Mouse (Mus musculus) heart, embryonic 15.5 days (tissue): Measurements from ENCODE around the gene Zic3. TPM values are rescaled to one million over a fixed set of nuclear protein-coding genes. Genes with fewer than 3 reads are reported as not detected.

ENCODE experiments used
- ATAC-seq: fragments of 200-750 bp; cut with Nextera tagmentation; replicated peaks from 2 replicates; pipeline ENCODE4 v1.8.0; 2017; ENCODE audit warnings: low read depth, moderate TSS enrichment; ENCODE audit not compliant: insufficient number of reproducible peaks, insufficient read depth, low FRiP score
- H3K27ac ChIP-seq: fragments of 300-500 bp; sonication (generic); 2 replicates; pipeline ENCODE4 v1.5.1; 2015; ENCODE audit warnings: mild to moderate bottlenecking, inconsistent platforms
- H3K27me3 ChIP-seq: fragments of 300-500 bp; sonication (generic); 2 replicates; pipeline ENCODE4 v1.6.1; 2015; ENCODE audit warnings: inconsistent platforms
- H3K36me3 ChIP-seq: fragments of 300-500 bp; sonication (generic); 2 replicates; pipeline ENCODE4 v1.6.1; 2015; ENCODE audit warnings: mild to moderate bottlenecking, inconsistent platforms
- H3K4me1 ChIP-seq: fragments of 300-500 bp; sonication (generic); replicated peaks from 2 replicates; pipeline ENCODE4 v1.6.1; 2015; ENCODE audit warnings: inconsistent platforms
- H3K4me2 ChIP-seq: fragments of 300-500 bp; sonication (generic); 2 replicates; pipeline ENCODE4 v1.6.1; 2015; ENCODE audit warnings: inconsistent platforms, mild to moderate bottlenecking, moderate library complexity
- H3K4me3 ChIP-seq: fragments of 300-500 bp; sonication (generic); 2 replicates; pipeline ENCODE4 v1.5.1; 2015; ENCODE audit warnings: mild to moderate bottlenecking, inconsistent platforms
- H3K9ac ChIP-seq: fragments of 300-500 bp; sonication (generic); 2 replicates; pipeline ENCODE4 v1.6.1; 2015; ENCODE audit warnings: mild to moderate bottlenecking, inconsistent platforms
- H3K9me3 ChIP-seq: fragments of 300-500 bp; sonication (generic); replicated peaks from 2 replicates; pipeline ENCODE4 v1.6.1; 2016; ENCODE audit warnings: inconsistent platforms
- WGBS: fragments of 180-500 bp; shearing (Covaris S2); methylation state at CpG from one replicate; pipeline ENCODE4 v1.1.7; 2015; ENCODE audit warnings: mixed read lengths; 5-methylcytosine and 5-hydroxymethylcytosine counted together
- polyA plus RNA-seq: library from polyadenylated mRNA; unstranded; fragments of >200 nt; fragmentation: Nextera tagmentation; extraction: Ambion mirVana; gene quantifications from 2 replicates; pipeline ENCODE4 v1.2.1, GENCODE M21; 2015

Gene Zic3
- polyA plus RNA-seq, 1 experiment from 2014 or later: 0.11 TPM

DNA sequence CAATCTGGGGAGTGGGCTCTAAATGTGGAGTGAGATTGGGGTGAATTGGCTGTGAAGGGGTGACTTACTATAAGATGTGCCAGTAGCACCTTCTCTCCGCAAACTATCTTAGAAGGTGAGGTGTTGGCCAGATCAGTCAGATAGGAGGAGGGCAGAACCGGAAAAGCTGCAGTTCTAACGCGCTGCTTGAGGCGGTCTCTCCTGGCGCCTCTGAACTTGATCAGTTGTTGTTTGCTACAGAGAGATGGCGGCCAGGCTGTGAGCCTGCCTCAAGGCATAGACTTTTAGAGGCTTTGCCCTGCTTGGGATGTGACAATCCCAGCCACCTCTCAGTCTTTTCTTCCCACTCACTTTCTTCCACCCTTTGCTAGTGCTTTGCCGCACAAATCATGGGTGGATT, 6.4 kb downstream of the Zic3 start:
- no peak overlapping the region for H3K4me2 ChIP-seq
- peaks cover 10% of the 10 kb centered on the region for H3K4me1 ChIP-seq
- H3K36me3 ChIP-seq: no peaks in the 10 kb centered on the region
- H3K27ac ChIP-seq: no peak overlapping the region
- no peak overlapping the region for H3K9ac ChIP-seq
- H3K4me3 ChIP-seq: no peak overlapping the region
- WGBS: 18% methylated on average over 8 of the region's 8 CpGs
- H3K9me3 ChIP-seq: no peaks in the 10 kb centered on the region
- ATAC-seq: no peak
- H3K27me3 ChIP-seq: peaks cover 94% of the 10 kb centered on the region

DNA sequence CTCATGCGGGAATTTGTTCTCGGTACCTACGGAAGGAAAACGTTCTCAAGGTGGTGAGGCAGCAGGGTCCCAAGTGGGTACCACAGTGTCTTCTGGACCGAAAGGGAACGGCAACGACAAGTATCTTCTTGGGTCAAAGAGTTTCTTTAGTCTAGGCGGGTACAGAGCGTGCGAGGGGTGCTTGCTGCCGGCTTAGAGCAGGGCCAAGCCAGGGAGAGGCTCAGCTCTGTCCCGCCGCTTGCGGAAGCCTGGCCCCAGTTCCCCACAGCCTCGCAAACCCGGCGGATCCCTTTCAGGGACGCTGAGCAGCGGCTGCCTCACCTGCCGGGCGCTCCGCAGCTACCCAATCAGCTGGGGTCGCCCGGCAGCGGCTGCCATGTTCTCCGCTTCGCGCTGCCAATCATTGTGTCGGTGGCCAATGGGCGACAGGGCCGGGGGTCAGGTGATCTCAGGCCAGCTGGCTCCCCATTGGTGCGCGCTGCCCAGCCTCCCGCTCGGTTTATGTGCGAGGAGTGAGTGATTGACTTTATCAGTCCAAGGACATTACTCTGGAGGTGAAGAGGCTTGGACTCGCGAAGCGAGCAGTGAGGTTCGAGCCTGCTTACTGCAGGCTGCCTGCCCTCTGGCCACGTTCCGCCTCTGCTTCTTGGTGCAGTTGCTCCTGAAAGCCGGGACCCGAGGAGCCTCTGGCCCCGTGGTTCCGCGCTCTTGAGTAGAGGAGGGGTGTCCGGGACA, 7.8 kb downstream of the Zic3 start:
- Histone ChIP-seq H3K4me3 (peak overlapping the region; percentile 55), H3K4me1 (peaks cover 10% of the 10 kb centered on the region), H3K9me3 (no peaks in the 10 kb centered on the region), H3K27ac (no peak overlapping the region), H3K9ac (no peak overlapping the region), H3K27me3 (peaks cover 89% of the 10 kb centered on the region), H3K4me2 (peak overlapping the region; percentile 76), H3K36me3 (no peaks in the 10 kb centered on the region)
- ATAC-seq: peak; percentile 88
- 14% methylated on average over 39 of the region's 48 CpGs for whole genome bisulfite sequencing

DNA sequence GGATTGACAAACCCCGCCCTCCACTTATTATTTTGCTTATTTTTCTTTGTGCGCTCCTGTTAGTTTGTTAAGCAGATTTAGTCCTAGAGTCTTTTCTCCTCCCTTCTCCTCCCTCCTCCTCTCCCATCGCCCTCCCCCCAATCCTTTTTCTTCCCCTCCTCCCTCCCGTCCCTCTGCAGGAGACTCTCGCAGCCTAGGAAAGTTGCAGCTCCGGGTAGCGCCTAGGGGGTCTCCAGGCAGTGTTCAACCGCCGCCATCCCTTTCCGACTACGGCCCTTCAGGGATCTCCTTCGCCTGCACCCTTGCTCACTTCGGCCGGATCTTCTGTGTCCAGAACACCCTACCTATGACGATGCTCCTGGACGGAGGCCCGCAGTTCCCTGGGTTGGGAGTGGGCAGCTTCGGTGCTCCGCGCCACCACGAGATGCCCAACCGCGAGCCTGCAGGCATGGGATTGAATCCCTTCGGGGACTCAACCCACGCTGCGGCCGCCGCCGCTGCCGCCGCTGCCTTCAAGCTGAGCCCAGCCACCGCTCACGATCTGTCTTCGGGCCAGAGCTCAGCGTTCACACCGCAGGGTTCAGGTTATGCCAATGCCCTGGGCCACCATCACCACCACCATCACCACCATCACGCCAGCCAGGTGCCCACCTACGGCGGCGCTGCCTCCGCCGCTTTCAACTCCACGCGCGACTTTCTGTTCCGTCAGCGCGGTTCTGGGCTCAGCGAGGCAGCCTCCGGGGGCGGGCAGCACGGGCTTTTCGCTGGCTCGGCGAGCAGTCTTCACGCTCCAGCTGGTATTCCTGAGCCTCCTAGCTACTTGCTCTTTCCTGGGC, 8.6 kb downstream of the Zic3 start:
- Histone ChIP-seq H3K9me3 (no peaks in the 10 kb centered on the region), H3K4me1 (peaks cover 10% of the 10 kb centered on the region), H3K9ac (no peak overlapping the region), H3K27ac (no peak overlapping the region), H3K27me3 (peaks cover 81% of the 10 kb centered on the region), H3K4me2 (peak overlapping the region; percentile 76), H3K36me3 (no peaks in the 10 kb centered on the region), H3K4me3 (peak overlapping the region; percentile 55)
- 17% methylated on average over 51 of the region's 56 CpGs for WGBS
- peak; percentile 16; the same call in 1 of the 2 replicates for ATAC-seq

DNA sequence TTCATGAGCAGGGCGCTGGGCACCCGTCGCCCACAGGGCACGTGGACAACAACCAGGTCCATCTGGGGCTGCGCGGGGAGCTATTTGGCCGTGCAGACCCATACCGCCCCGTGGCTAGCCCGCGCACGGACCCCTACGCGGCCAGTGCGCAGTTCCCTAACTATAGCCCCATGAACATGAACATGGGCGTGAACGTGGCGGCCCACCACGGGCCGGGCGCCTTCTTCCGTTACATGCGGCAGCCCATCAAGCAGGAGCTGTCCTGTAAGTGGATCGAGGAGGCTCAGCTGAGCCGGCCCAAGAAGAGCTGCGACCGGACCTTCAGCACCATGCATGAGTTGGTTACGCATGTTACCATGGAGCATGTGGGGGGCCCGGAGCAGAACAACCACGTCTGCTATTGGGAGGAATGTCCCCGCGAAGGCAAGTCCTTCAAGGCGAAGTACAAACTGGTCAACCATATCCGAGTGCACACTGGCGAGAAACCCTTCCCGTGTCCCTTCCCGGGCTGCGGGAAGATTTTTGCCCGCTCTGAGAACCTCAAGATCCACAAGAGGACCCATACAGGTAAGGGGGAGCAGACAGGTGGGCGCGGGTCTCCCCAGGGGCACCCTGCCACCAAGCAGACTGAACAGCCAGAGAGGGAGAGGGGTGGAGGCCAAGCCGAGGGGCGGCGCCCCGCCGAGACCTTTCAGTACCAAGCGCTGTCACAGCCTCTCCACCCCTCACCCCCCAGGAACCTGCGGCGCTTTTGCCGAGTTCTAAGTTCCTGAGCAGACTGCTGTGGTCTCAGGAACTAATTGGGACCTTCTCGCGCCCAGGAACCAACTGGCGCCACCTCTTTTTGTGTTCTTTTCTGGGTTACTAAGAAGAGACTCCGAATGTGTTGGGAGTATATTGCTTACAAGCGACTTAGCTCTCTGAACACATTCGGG, 9.4 kb downstream of the Zic3 start:
- no peaks in the 10 kb centered on the region for H3K9me3 ChIP-seq
- H3K27me3 ChIP-seq: peaks cover 78% of the 10 kb centered on the region
- no peak for ATAC-seq
- H3K4me1 ChIP-seq: peaks cover 10% of the 10 kb centered on the region
- no peaks in the 10 kb centered on the region for H3K36me3 ChIP-seq
- H3K27ac ChIP-seq: no peak overlapping the region
- peak overlapping the region; percentile 55 for H3K4me3 ChIP-seq
- H3K4me2 ChIP-seq: peak overlapping the region; percentile 76
- H3K9ac ChIP-seq: no peak overlapping the region
- WGBS: 13% methylated on average over 56 of the region's 56 CpGs

DNA sequence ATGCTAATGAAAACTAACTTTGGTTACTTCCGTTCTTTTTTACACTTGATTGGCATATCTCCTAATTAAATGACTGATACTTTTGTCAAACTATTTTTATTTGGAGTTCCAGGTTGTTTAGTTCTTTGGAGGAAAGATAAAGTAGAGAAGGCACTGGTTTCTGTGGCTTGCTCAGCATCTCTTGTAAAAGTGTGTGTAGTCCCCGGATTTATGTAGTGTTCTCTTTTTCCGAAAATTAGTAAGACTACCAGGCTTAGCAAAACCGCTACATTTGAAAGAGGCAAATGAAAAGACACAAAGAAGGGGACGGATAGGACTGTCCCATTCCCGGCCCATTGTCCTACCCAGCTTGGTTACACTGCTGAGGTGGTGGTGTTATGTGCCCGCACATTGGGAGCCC, 10.1 kb downstream of the Zic3 start:
- Histone ChIP-seq H3K4me3 (no peak overlapping the region), H3K27me3 (peaks cover 76% of the 10 kb centered on the region), H3K4me2 (no peak overlapping the region), H3K9me3 (no peaks in the 10 kb centered on the region), H3K4me1 (peaks cover 10% of the 10 kb centered on the region), H3K36me3 (no peaks in the 10 kb centered on the region), H3K9ac (no peak overlapping the region), H3K27ac (no peak overlapping the region)
- ATAC-seq: no peak
- 12% methylated on average over 7 of the region's 7 CpGs for WGBS

DNA sequence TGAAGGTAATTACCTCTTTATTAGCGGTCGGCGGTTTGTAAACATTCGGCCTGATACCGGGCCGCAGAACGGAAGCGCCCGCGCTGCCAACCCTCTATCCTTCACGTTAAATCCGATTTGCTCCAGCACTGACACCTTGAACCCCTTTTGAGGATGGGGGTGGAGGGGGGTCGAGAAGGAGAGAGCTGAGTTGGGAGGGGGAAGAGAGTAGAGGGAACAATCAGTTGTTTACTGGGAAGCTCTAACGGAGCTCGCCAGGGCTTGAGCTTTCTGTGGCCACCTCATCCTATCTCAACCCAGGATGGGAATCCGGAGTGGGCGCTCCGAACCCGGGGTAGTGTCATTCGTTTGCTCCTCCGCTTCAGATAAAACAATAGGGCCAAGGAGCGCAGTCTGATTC, 11.0 kb downstream of the Zic3 start:
- Histone ChIP-seq H3K9me3 (no peaks in the 10 kb centered on the region), H3K36me3 (no peaks in the 10 kb centered on the region), H3K4me1 (peaks cover 14% of the 10 kb centered on the region), H3K4me3 (no peak overlapping the region), H3K4me2 (0 out of 2 replicates have a peak overlapping the region, but pooled peaks have one; percentile 1), H3K9ac (no peak overlapping the region), H3K27ac (no peak overlapping the region), H3K27me3 (peaks cover 76% of the 10 kb centered on the region)
- 13% methylated on average over 22 of the region's 22 CpGs for WGBS
- no peak for ATAC-seq

DNA sequence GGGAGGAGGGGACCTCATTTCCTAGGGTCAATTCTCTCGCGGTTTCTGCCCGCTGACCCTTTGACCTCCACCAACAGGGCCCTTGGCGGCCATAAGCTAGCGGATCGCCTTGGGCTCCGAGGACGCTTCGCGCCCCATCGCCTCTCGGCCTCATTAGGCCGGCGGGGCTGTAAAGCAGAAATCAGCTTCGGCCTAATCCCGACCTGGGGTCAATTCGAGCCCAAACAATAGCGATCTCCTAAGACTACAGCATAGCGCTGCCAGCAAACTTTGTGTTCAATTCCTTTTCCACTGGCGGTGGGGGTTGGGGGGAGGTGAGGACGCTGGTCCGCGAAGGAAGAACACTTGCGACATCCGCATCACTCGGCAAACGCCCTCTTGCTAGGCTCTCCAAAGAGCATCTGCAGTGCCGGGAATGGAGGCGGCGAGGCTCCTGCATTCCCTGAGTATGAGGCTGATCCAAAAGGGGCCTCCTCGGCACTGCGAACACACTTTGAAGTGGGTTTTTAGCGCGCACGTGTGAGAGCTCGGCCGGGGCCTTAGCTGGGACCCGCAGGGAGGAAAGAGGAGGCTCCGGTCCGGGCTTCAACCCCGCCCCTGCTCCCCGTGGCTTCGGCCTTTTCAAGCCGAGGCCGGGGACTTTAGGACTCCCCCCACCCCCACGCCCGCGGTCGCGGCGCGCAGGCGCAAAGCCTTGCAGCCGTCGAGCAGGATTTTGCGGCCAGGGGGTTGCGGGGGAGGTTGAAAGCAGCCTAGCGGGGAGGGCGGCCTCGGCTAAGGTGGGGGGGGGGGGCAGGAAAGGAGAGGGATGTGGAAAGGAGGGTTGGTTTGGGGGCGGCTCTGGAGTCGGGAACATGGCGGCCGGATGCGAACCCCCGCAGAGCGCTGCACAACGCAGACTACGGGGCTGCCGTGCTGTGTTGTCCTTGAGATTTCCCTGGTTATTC, 15.8 kb downstream of the Zic3 start:
- ATAC-seq: no peak
- H3K9me3 ChIP-seq: no peaks in the 10 kb centered on the region
- peak overlapping the region; percentile 64 for H3K4me2 ChIP-seq
- H3K27ac ChIP-seq: no peak overlapping the region
- 16% methylated on average over 61 of the region's 70 CpGs for WGBS
- H3K36me3 ChIP-seq: no peaks in the 10 kb centered on the region
- H3K9ac ChIP-seq: no peak overlapping the region; the same call in 1 of the 2 replicates
- H3K27me3 ChIP-seq: peaks cover 55% of the 10 kb centered on the region
- peak overlapping the region; percentile 48 for H3K4me3 ChIP-seq
- H3K4me1 ChIP-seq: 0 out of 2 replicates have a peak, but pooled peaks cover 5% of the 10 kb centered on the region

DNA sequence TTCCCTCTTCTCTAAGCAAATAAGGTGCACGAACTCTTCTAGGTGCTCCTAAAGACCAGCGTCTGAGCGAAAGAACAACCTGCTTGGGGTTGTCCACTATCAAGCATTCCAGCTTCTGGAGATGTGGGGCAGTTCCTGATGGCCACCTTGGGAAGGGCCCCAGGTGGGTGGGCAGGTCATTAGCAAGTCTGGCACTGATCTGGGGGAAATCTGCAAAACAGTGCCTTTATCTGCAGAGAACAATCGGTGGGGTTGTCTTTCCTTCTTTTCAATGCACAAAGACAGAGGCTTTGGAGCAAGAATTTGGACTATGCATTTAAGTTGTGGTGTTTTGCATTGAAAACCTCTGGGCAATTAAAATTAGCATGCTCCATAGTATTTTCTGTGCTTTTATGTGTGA, 17.2 kb downstream of the Zic3 start:
- 36% methylated on average over 4 of the region's 4 CpGs for WGBS
- H3K4me1 ChIP-seq: 0 out of 2 replicates have a peak, but pooled peaks cover 5% of the 10 kb centered on the region
- peaks cover 43% of the 10 kb centered on the region for H3K27me3 ChIP-seq
- no peaks in the 10 kb centered on the region for H3K36me3 ChIP-seq
- no peak overlapping the region for H3K27ac ChIP-seq
- no peak overlapping the region for H3K4me2 ChIP-seq
- ATAC-seq: no peak
- H3K9me3 ChIP-seq: no peaks in the 10 kb centered on the region
- no peak overlapping the region for H3K9ac ChIP-seq
- H3K4me3 ChIP-seq: no peak overlapping the region

DNA sequence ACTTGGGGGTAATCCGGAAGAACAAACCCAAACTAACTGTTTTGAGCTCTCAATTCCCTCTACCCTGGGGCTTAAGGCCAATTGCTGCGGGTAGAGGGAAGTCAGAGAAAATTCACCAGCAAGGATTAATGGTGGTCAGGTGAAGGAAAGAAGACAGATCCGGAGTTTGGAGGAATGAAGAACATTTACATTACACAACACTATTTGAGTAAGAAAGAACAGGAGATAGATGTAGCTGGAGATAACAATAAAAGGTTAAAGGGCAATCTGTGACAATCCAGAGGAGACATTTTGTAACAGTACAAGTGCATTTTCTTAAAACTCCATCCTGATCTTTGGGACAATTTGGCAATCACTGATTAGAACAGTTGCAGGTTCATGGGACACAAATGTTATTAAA, 19.4 kb downstream of the Zic3 start:
- H3K9me3 ChIP-seq: no peaks in the 10 kb centered on the region
- H3K4me1 ChIP-seq: 0 out of 2 replicates have a peak, but pooled peaks cover 5% of the 10 kb centered on the region
- H3K27ac ChIP-seq: no peak overlapping the region
- no peak overlapping the region for H3K4me2 ChIP-seq
- no peak overlapping the region for H3K4me3 ChIP-seq
- WGBS: 63% methylated on average over 3 of the region's 3 CpGs
- H3K27me3 ChIP-seq: peaks cover 38% of the 10 kb centered on the region
- no peaks in the 10 kb centered on the region for H3K36me3 ChIP-seq
- no peak overlapping the region for H3K9ac ChIP-seq
- ATAC-seq: no peak

DNA sequence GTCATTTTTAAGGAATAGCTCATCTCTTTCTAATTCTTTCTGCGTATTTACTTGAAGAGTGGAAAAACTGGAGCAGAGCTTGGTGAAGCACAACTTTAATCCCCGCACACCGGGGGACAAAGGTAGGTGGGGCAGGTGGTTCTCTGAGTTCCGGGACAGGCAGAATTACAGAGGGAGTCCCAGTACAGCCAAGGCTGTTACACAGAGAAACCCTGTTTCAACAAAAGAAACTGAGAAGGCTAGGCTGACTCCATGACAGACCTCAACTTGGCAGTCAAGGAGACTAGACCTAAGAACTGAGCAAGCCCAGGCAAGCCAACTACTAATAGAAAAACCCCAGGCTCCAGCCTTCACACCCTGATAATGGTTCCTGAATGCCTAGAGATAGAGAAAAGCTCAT, 20.0 kb downstream of the Zic3 start:
- no peak overlapping the region for H3K4me2 ChIP-seq
- WGBS: 58% methylated on average over 4 of the region's 4 CpGs
- 0 out of 2 replicates have a peak, but pooled peaks cover 5% of the 10 kb centered on the region for H3K4me1 ChIP-seq
- no peaks in the 10 kb centered on the region for H3K36me3 ChIP-seq
- H3K9ac ChIP-seq: no peak overlapping the region
- peaks cover 34% of the 10 kb centered on the region for H3K27me3 ChIP-seq
- H3K27ac ChIP-seq: no peak overlapping the region
- no peak overlapping the region for H3K4me3 ChIP-seq
- H3K9me3 ChIP-seq: no peaks in the 10 kb centered on the region
- no peak for ATAC-seq
